Mouse (Mus musculus): ENCODE measurements around the gene Qsox1. TPM values are rescaled to one million over a fixed set of nuclear protein-coding genes. Genes with fewer than 3 reads are reported as not detected.

The Qsox1 gene
- polyA plus RNA-seq, 1 experiment from 2014 or later = 13.1 TPM

GRCm38 (mm10) chr1:155741988-155742387 lies 70.7 kb downstream of the Qsox1 start:
- ATAC-seq (ENCODE audit: low read depth) (peak; percentile 53; the same call in 1 of the 2 replicates), DNase-seq (ENCODE audit: low spot score) (peak; percentile 34)
- Histone ChIP-seq H3K4me3 (ENCODE audit: low read depth, low read length) (peak overlapping the region; percentile 48), H3K4me1 (ENCODE audit: control insufficient read depth, insufficient read depth, low read length) (peaks cover 27% of the 10 kb centered on the region), H3K4me2 (ENCODE audit: low read depth, low read length) (peak overlapping the region; percentile 90), H3K27ac (replicated peaks; ENCODE audit: low read depth, low read length) (no peak overlapping the region), H3K27me3 (replicated peaks; ENCODE audit: control insufficient read depth, insufficient read depth, low read length) (peaks cover 94% of the 10 kb centered on the region), H3K36me3 (ENCODE audit: control insufficient read depth, insufficient read depth, low read length) (no peaks in the 10 kb centered on the region), H3K9me3 (ENCODE audit: control insufficient read depth, low read length) (no peaks in the 10 kb centered on the region), H3K9ac (ENCODE audit: low read depth, low read length) (0 out of 2 replicates have a peak overlapping the region, but pooled peaks have one; percentile 30)
- 1% methylated on average over 25 of the region's 26 CpGs for WGBS

- 1% methylated on average over 28 of the region's 34 CpGs for WGBS
- Histone ChIP-seq H3K27ac (replicated peaks; ENCODE audit: low read depth, low read length) (no peak overlapping the region), H3K36me3 (ENCODE audit: control insufficient read depth, insufficient read depth, low read length) (no peaks in the 10 kb centered on the region), H3K27me3 (replicated peaks; ENCODE audit: control insufficient read depth, insufficient read depth, low read length) (peaks cover 94% of the 10 kb centered on the region), H3K4me2 (ENCODE audit: low read depth, low read length) (peak overlapping the region; percentile 90), H3K4me1 (ENCODE audit: control insufficient read depth, insufficient read depth, low read length) (peaks cover 27% of the 10 kb centered on the region), H3K4me3 (ENCODE audit: low read depth, low read length) (peak overlapping the region; percentile 48), H3K9ac (ENCODE audit: low read depth, low read length) (no peak overlapping the region), H3K9me3 (ENCODE audit: control insufficient read depth, low read length) (no peaks in the 10 kb centered on the region)
- no peak for DNase-seq (ENCODE audit: low spot score)
- no peak for ATAC-seq (ENCODE audit: low read depth)
Observed at GRCm38 (mm10) chr1:155741378-155741945, 71.2 kb downstream of the Qsox1 start.

- no peak overlapping the region for H3K27ac ChIP-seq (replicated peaks; ENCODE audit: low read depth, low read length)
- H3K36me3 ChIP-seq (ENCODE audit: control insufficient read depth, insufficient read depth, low read length) = no peaks in the 10 kb centered on the region
- H3K4me1 ChIP-seq (ENCODE audit: control insufficient read depth, insufficient read depth, low read length) = peaks cover 27% of the 10 kb centered on the region
- peaks cover 94% of the 10 kb centered on the region for H3K27me3 ChIP-seq (replicated peaks; ENCODE audit: control insufficient read depth, insufficient read depth, low read length)
- DNase-seq (ENCODE audit: low spot score) = peak; percentile 54
- peak; percentile 34; the same call in 1 of the 2 replicates for ATAC-seq (ENCODE audit: low read depth)
- under 1% methylated on average over 44 of the region's 44 CpGs for WGBS
- H3K9me3 ChIP-seq (ENCODE audit: control insufficient read depth, low read length) = no peaks in the 10 kb centered on the region
- H3K4me2 ChIP-seq (ENCODE audit: low read depth, low read length) = peak overlapping the region; percentile 90
- H3K9ac ChIP-seq (ENCODE audit: low read depth, low read length) = no peak overlapping the region
- peak overlapping the region; percentile 48 for H3K4me3 ChIP-seq (ENCODE audit: low read depth, low read length)
Observed at GRCm38 (mm10) chr1:155740622-155741377, 71.9 kb downstream of the Qsox1 start.

GRCm38 (mm10) chr1:155737809-155738383 lies 74.8 kb downstream of the Qsox1 start:
- ATAC-seq (ENCODE audit: low read depth) = no peak
- WGBS = 1% methylated on average over 25 of the region's 25 CpGs
- H3K4me3 ChIP-seq (ENCODE audit: low read depth, low read length) = no peak overlapping the region
- no peaks in the 10 kb centered on the region for H3K9me3 ChIP-seq (ENCODE audit: control insufficient read depth, low read length)
- no peak for DNase-seq (ENCODE audit: low spot score)
- H3K4me2 ChIP-seq (ENCODE audit: low read depth, low read length) = no peak overlapping the region
- H3K27me3 ChIP-seq (replicated peaks; ENCODE audit: control insufficient read depth, insufficient read depth, low read length) = peaks cover 99% of the 10 kb centered on the region
- H3K4me1 ChIP-seq (ENCODE audit: control insufficient read depth, insufficient read depth, low read length) = peaks cover 23% of the 10 kb centered on the region
- no peak overlapping the region for H3K9ac ChIP-seq (ENCODE audit: low read depth, low read length)
- H3K27ac ChIP-seq (replicated peaks; ENCODE audit: low read depth, low read length) = no peak overlapping the region
- H3K36me3 ChIP-seq (ENCODE audit: control insufficient read depth, insufficient read depth, low read length) = no peaks in the 10 kb centered on the region

GRCm38 (mm10) chr1:155737017-155737808 lies 75.5 kb downstream of the Qsox1 start:
- Histone ChIP-seq H3K9ac (ENCODE audit: low read depth, low read length) (no peak overlapping the region), H3K27me3 (replicated peaks; ENCODE audit: control insufficient read depth, insufficient read depth, low read length) (peaks cover 99% of the 10 kb centered on the region), H3K27ac (replicated peaks; ENCODE audit: low read depth, low read length) (no peak overlapping the region), H3K4me3 (ENCODE audit: low read depth, low read length) (no peak overlapping the region), H3K36me3 (ENCODE audit: control insufficient read depth, insufficient read depth, low read length) (no peaks in the 10 kb centered on the region), H3K4me2 (ENCODE audit: low read depth, low read length) (no peak overlapping the region), H3K9me3 (ENCODE audit: control insufficient read depth, low read length) (no peaks in the 10 kb centered on the region), H3K4me1 (ENCODE audit: control insufficient read depth, insufficient read depth, low read length) (peaks cover 17% of the 10 kb centered on the region)
- WGBS = under 1% methylated on average over 38 of the region's 58 CpGs
- no peak for ATAC-seq (ENCODE audit: low read depth)
- no peak for DNase-seq (ENCODE audit: low spot score)

GRCm38 (mm10) chr1:155736096-155736825 lies 76.4 kb downstream of the Qsox1 start:
- H3K36me3 ChIP-seq (ENCODE audit: control insufficient read depth, insufficient read depth, low read length) = no peaks in the 10 kb centered on the region
- no peak for ATAC-seq (ENCODE audit: low read depth)
- H3K27me3 ChIP-seq (replicated peaks; ENCODE audit: control insufficient read depth, insufficient read depth, low read length) = peaks cover 99% of the 10 kb centered on the region
- H3K27ac ChIP-seq (replicated peaks; ENCODE audit: low read depth, low read length) = no peak overlapping the region
- peaks cover 8% of the 10 kb centered on the region; the same call in 1 of the 2 replicates for H3K4me1 ChIP-seq (ENCODE audit: control insufficient read depth, insufficient read depth, low read length)
- no peaks in the 10 kb centered on the region for H3K9me3 ChIP-seq (ENCODE audit: control insufficient read depth, low read length)
- 1% methylated on average over 26 of the region's 26 CpGs for WGBS
- no peak for DNase-seq (ENCODE audit: low spot score)
- H3K4me2 ChIP-seq (ENCODE audit: low read depth, low read length) = no peak overlapping the region
- no peak overlapping the region for H3K9ac ChIP-seq (ENCODE audit: low read depth, low read length)
- H3K4me3 ChIP-seq (ENCODE audit: low read depth, low read length) = no peak overlapping the region

GRCm38 (mm10) chr1:155731156-155731555 lies 81.5 kb downstream of the Qsox1 start:
- Histone ChIP-seq H3K4me3 (ENCODE audit: low read depth, low read length) (no peak overlapping the region), H3K27me3 (replicated peaks; ENCODE audit: control insufficient read depth, insufficient read depth, low read length) (peaks cover 94% of the 10 kb centered on the region), H3K9ac (ENCODE audit: low read depth, low read length) (no peak overlapping the region), H3K9me3 (ENCODE audit: control insufficient read depth, low read length) (no peaks in the 10 kb centered on the region), H3K4me1 (ENCODE audit: control insufficient read depth, insufficient read depth, low read length) (no peaks in the 10 kb centered on the region), H3K4me2 (ENCODE audit: low read depth, low read length) (no peak overlapping the region), H3K36me3 (ENCODE audit: control insufficient read depth, insufficient read depth, low read length) (no peaks in the 10 kb centered on the region), H3K27ac (replicated peaks; ENCODE audit: low read depth, low read length) (no peak overlapping the region)
- DNase-seq (ENCODE audit: low spot score) = peak; percentile 42
- 0% methylated on average over 2 of the region's 2 CpGs for WGBS
- no peak for ATAC-seq (ENCODE audit: low read depth)
